Mouse (Mus musculus): Measurements from ENCODE around the gene Cmip.

- TF ChIP-seq CTCF (IDR thresholded peaks at IDR 0.05; ENCODE audit: borderline replicate concordance, insufficient read depth, low read length), result no peak
- TF ChIP-seq POLR2A (IDR thresholded peaks at IDR 0.05; ENCODE audit: low read depth, low read length), result no peak
Observed at GRCm38 (mm10) chr8:117406081-117406480, 149.2 kb downstream of the Cmip start.
